Comparison of ENCODE assay signal across 9 mouse cellular contexts in genomic region chr16:64068787-64069673, GRCm38 (mm10).
A peak's percentile ranks its signal among the peaks of the same experiment; 100 is the strongest.
DNase-seq lines count a peak whose midpoint lies in the region; ATAC-seq lines count a peak whose summit lies in the region.
"Had no signal": no experiment of that assay in that cellular context is flagged by ENCODE, and none has a peak within 500 bp of the region (broad histone marks: within the 10 kb centered on the region; RNA-seq: fewer than 3 reads in every experiment).

No protein-coding gene starts in this region.

- 29% methylated on average over 13 of the region's 13 CpGs for WGBS in embryonic facial prominence, embryonic 13.5 days
- WGBS in hindbrain, embryonic 16.5 days, result 18% methylated on average over 13 of the region's 13 CpGs

- no peak; the same call in 1 of the 2 replicates for ATAC-seq in embryonic facial prominence, embryonic 13.5 days (ENCODE audit: insufficient number of reproducible peaks, insufficient read depth, low FRiP score, low TSS enrichment, low read depth)
- peak; percentile 85 for ATAC-seq in hindbrain, embryonic 16.5 days
- no peak for ATAC-seq in erythroid progenitor cell, adult 5-6 weeks (replicated peaks; ENCODE audit: low FRiP score, poor library complexity, severe bottlenecking)
- ATAC-seq: intestine, postnatal 0 days had no signal

- no peaks in the 10 kb centered on the region for H3K9me3 ChIP-seq in embryonic facial prominence, embryonic 13.5 days
- H3K9me3 ChIP-seq in hindbrain, embryonic 16.5 days (ENCODE audit: control insufficient read depth, low read length), result no peaks in the 10 kb centered on the region

- H3K4me1 ChIP-seq in embryonic facial prominence, embryonic 13.5 days, result peaks cover 6% of the 10 kb centered on the region; the same call in 1 of the 2 replicates
- no peaks in the 10 kb centered on the region; the same call in 1 of the 2 replicates for H3K4me1 ChIP-seq in hindbrain, embryonic 16.5 days (ENCODE audit: control insufficient read depth, insufficient read depth, low read depth, low read length)

- H3K27ac ChIP-seq in embryonic facial prominence, embryonic 13.5 days, result no peak overlapping the region
- no peak overlapping the region for H3K27ac ChIP-seq in hindbrain, embryonic 16.5 days (ENCODE audit: low read depth, low read length)

- H3K36me3 ChIP-seq in embryonic facial prominence, embryonic 13.5 days, result no peaks in the 10 kb centered on the region
- no peaks in the 10 kb centered on the region for H3K36me3 ChIP-seq in hindbrain, embryonic 16.5 days (ENCODE audit: control insufficient read depth, insufficient read depth, low read length)

- H3K9ac ChIP-seq in embryonic facial prominence, embryonic 13.5 days, result no peak overlapping the region
- H3K9ac ChIP-seq in hindbrain, embryonic 16.5 days (ENCODE audit: low read depth, low read length), result peak overlapping the region; percentile 35; the same call in 1 of the 2 replicates

- no peak overlapping the region for H3K4me3 ChIP-seq in embryonic facial prominence, embryonic 13.5 days
- no peak overlapping the region for H3K4me3 ChIP-seq in hindbrain, embryonic 16.5 days (ENCODE audit: low read length)

- no peaks in the 10 kb centered on the region for H3K27me3 ChIP-seq in embryonic facial prominence, embryonic 13.5 days
- H3K27me3 ChIP-seq in hindbrain, embryonic 16.5 days (replicated peaks; ENCODE audit: control insufficient read depth, insufficient read depth, low read length), result 0 out of 2 replicates have a peak, but pooled peaks cover 2% of the 10 kb centered on the region

- peak; percentile 6 for DNase-seq in layer of hippocampus, adult 9-11 months
- no peak for DNase-seq in layer of hippocampus, adult 11-12 months (ENCODE audit: low spot score)
- DNase-seq in retina, embryonic 14.5 days (ENCODE audit: low spot score), result peak; percentile 74
- DNase-seq in adipocyte (ENCODE audit: low spot score), result no peak
- no peak for DNase-seq in gastrocnemius, postnatal 36 days

- H3K4me2 ChIP-seq in embryonic facial prominence, embryonic 13.5 days, result peak overlapping the region; percentile 24
- H3K4me2 ChIP-seq in hindbrain, embryonic 16.5 days (ENCODE audit: low read length), result peak overlapping the region; percentile 35

- intact Hi-C loops in gastrocnemius, postnatal 36 days (cut with DNase I), result no loop called here

Comparison
In these comparisons a context has a peak if more than half of its experiments do, and no peak if none do; other contexts are left out.
1. DNase-seq: peak in layer of hippocampus, adult 9-11 months (single experiment) and retina, embryonic 14.5 days (single experiment); none in layer of hippocampus, adult 11-12 months (single experiment), adipocyte (single experiment) and gastrocnemius, postnatal 36 days (0 of 2).